Mouse (Mus musculus) heart, embryonic 15.5 days (tissue): ENCODE measurements at regions not wholly inside any gene's neighbourhood (a gene's known extent, or its start where the extent isn't known, plus 50 kb on each side); places are given as distances from the start of the nearest gene placed in this dataset.

ENCODE experiments used
- ATAC-seq: fragments of 200-750 bp; cut with Nextera tagmentation; replicated peaks from 2 replicates; pipeline ENCODE4 v1.8.0; 2017; ENCODE audit warnings: low read depth, moderate TSS enrichment; ENCODE audit not compliant: insufficient number of reproducible peaks, insufficient read depth, low FRiP score
- H3K27ac ChIP-seq: fragments of 300-500 bp; sonication (generic); 2 replicates; pipeline ENCODE4 v1.5.1; 2015; ENCODE audit warnings: mild to moderate bottlenecking, inconsistent platforms
- H3K27me3 ChIP-seq: fragments of 300-500 bp; sonication (generic); 2 replicates; pipeline ENCODE4 v1.6.1; 2015; ENCODE audit warnings: inconsistent platforms
- H3K36me3 ChIP-seq: fragments of 300-500 bp; sonication (generic); 2 replicates; pipeline ENCODE4 v1.6.1; 2015; ENCODE audit warnings: mild to moderate bottlenecking, inconsistent platforms
- H3K4me1 ChIP-seq: fragments of 300-500 bp; sonication (generic); replicated peaks from 2 replicates; pipeline ENCODE4 v1.6.1; 2015; ENCODE audit warnings: inconsistent platforms
- H3K4me2 ChIP-seq: fragments of 300-500 bp; sonication (generic); 2 replicates; pipeline ENCODE4 v1.6.1; 2015; ENCODE audit warnings: inconsistent platforms, mild to moderate bottlenecking, moderate library complexity
- H3K4me3 ChIP-seq: fragments of 300-500 bp; sonication (generic); 2 replicates; pipeline ENCODE4 v1.5.1; 2015; ENCODE audit warnings: mild to moderate bottlenecking, inconsistent platforms
- H3K9ac ChIP-seq: fragments of 300-500 bp; sonication (generic); 2 replicates; pipeline ENCODE4 v1.6.1; 2015; ENCODE audit warnings: mild to moderate bottlenecking, inconsistent platforms
- H3K9me3 ChIP-seq: fragments of 300-500 bp; sonication (generic); replicated peaks from 2 replicates; pipeline ENCODE4 v1.6.1; 2016; ENCODE audit warnings: inconsistent platforms
- whole genome bisulfite sequencing: fragments of 180-500 bp; shearing (Covaris S2); methylation state at CpG from one replicate; pipeline ENCODE4 v1.1.7; 2015; ENCODE audit warnings: mixed read lengths; 5-methylcytosine and 5-hydroxymethylcytosine counted together

- WGBS: 90% methylated on average over 23 of the region's 23 CpGs
- no peak overlapping the region for H3K27ac ChIP-seq
- no peaks in the 10 kb centered on the region for H3K36me3 ChIP-seq
- no peak overlapping the region for H3K9ac ChIP-seq
- H3K9me3 ChIP-seq: no peaks in the 10 kb centered on the region
- ATAC-seq: no peak
- H3K4me3 ChIP-seq: no peak overlapping the region
- H3K4me2 ChIP-seq: no peak overlapping the region
- no peaks in the 10 kb centered on the region for H3K27me3 ChIP-seq
- no peaks in the 10 kb centered on the region for H3K4me1 ChIP-seq
Observed at GRCm38 (mm10) chr5:106181726-106182125, 276.2 kb downstream of the Barhl2 start.

GRCm38 (mm10) chr5:106172162-106172561, 285.8 kb downstream of the Barhl2 start:
- WGBS: 6% methylated on average over 3 of the region's 3 CpGs
- H3K27ac ChIP-seq: no peak overlapping the region
- no peaks in the 10 kb centered on the region for H3K36me3 ChIP-seq
- H3K4me3 ChIP-seq: no peak overlapping the region
- ATAC-seq: 0 out of 2 replicates have a peak, but pooled peaks have one; percentile 60
- peaks cover 9% of the 10 kb centered on the region for H3K4me1 ChIP-seq
- no peaks in the 10 kb centered on the region for H3K9me3 ChIP-seq
- H3K4me2 ChIP-seq: peak overlapping the region; percentile 26; the same call in 1 of the 2 replicates
- H3K27me3 ChIP-seq: no peaks in the 10 kb centered on the region
- H3K9ac ChIP-seq: no peak overlapping the region

- Histone ChIP-seq H3K9ac (no peak overlapping the region), H3K4me3 (no peak overlapping the region), H3K4me1 (peaks cover 9% of the 10 kb centered on the region), H3K4me2 (no peak overlapping the region), H3K27ac (no peak overlapping the region), H3K9me3 (no peaks in the 10 kb centered on the region), H3K27me3 (no peaks in the 10 kb centered on the region), H3K36me3 (no peaks in the 10 kb centered on the region)
- 86% methylated on average over 4 of the region's 4 CpGs for WGBS
- ATAC-seq: no peak
Observed at GRCm38 (mm10) chr5:106170405-106170804, 287.6 kb downstream of the Barhl2 start.

- WGBS: 77% methylated on average over 11 of the region's 11 CpGs
- no peak for ATAC-seq
- Histone ChIP-seq H3K4me3 (no peak overlapping the region), H3K36me3 (no peaks in the 10 kb centered on the region), H3K27ac (no peak overlapping the region), H3K27me3 (no peaks in the 10 kb centered on the region), H3K9me3 (no peaks in the 10 kb centered on the region), H3K4me1 (peaks cover 9% of the 10 kb centered on the region), H3K9ac (no peak overlapping the region), H3K4me2 (no peak overlapping the region)
Observed at GRCm38 (mm10) chr5:106167556-106167955, 290.4 kb downstream of the Barhl2 start.

GRCm38 (mm10) chr5:106166266-106166665, 289.9 kb downstream of the Zfp326 start:
- 52% methylated on average over 5 of the region's 5 CpGs for WGBS
- H3K4me2 ChIP-seq: no peak overlapping the region
- H3K27me3 ChIP-seq: no peaks in the 10 kb centered on the region
- H3K9ac ChIP-seq: no peak overlapping the region
- no peak overlapping the region for H3K4me3 ChIP-seq
- ATAC-seq: no peak
- H3K9me3 ChIP-seq: no peaks in the 10 kb centered on the region
- no peaks in the 10 kb centered on the region for H3K4me1 ChIP-seq
- H3K27ac ChIP-seq: no peak overlapping the region
- H3K36me3 ChIP-seq: no peaks in the 10 kb centered on the region

- Histone ChIP-seq H3K4me2 (no peak overlapping the region), H3K4me1 (no peaks in the 10 kb centered on the region), H3K27me3 (no peaks in the 10 kb centered on the region), H3K36me3 (no peaks in the 10 kb centered on the region), H3K4me3 (no peak overlapping the region), H3K9ac (no peak overlapping the region), H3K27ac (no peak overlapping the region), H3K9me3 (no peaks in the 10 kb centered on the region)
- 75% methylated on average over 8 of the region's 8 CpGs for WGBS
- no peak for ATAC-seq
Observed at GRCm38 (mm10) chr5:106164190-106164589, 287.8 kb downstream of the Zfp326 start.

- Histone ChIP-seq H3K9ac (no peak overlapping the region), H3K27me3 (no peaks in the 10 kb centered on the region), H3K4me2 (no peak overlapping the region), H3K27ac (no peak overlapping the region), H3K4me3 (no peak overlapping the region), H3K36me3 (no peaks in the 10 kb centered on the region), H3K9me3 (no peaks in the 10 kb centered on the region), H3K4me1 (no peaks in the 10 kb centered on the region)
- 56% methylated on average over 12 of the region's 12 CpGs for WGBS
- ATAC-seq: no peak
Observed at GRCm38 (mm10) chr5:106162981-106163653, 286.8 kb downstream of the Zfp326 start.

- Histone ChIP-seq H3K4me2 (no peak overlapping the region), H3K4me1 (0 out of 2 replicates have a peak, but pooled peaks cover 7% of the 10 kb centered on the region), H3K27ac (peak overlapping the region; percentile 52), H3K9me3 (no peaks in the 10 kb centered on the region; the same call in 1 of the 2 replicates), H3K9ac (no peak overlapping the region), H3K27me3 (no peaks in the 10 kb centered on the region), H3K4me3 (no peak overlapping the region), H3K36me3 (no peaks in the 10 kb centered on the region)
- ATAC-seq: peak; percentile 66
Observed at GRCm38 (mm10) chr5:106139109-106139508, 262.7 kb downstream of the Zfp326 start.

- 48% methylated on average over 3 of the region's 3 CpGs for WGBS
Observed at GRCm38 (mm10) chr5:106122928-106123327, 246.6 kb downstream of the Zfp326 start.

GRCm38 (mm10) chr5:106119584-106119983, 243.2 kb downstream of the Zfp326 start:
- Histone ChIP-seq H3K9ac (no peak overlapping the region), H3K4me3 (no peak overlapping the region), H3K4me1 (peaks cover 11% of the 10 kb centered on the region; the same call in 1 of the 2 replicates), H3K9me3 (no peaks in the 10 kb centered on the region), H3K27ac (no peak overlapping the region), H3K27me3 (no peaks in the 10 kb centered on the region), H3K36me3 (no peaks in the 10 kb centered on the region), H3K4me2 (no peak overlapping the region)
- WGBS: 15% methylated on average over 1 of the region's 1 CpGs
- ATAC-seq: no peak

More at GRCm38 (mm10) chr5:106122928-106123327, 246.6 kb downstream of the Zfp326 start:
- H3K9ac ChIP-seq: no peak overlapping the region
- no peak overlapping the region for H3K27ac ChIP-seq
- no peaks in the 10 kb centered on the region for H3K9me3 ChIP-seq
- no peak overlapping the region for H3K4me2 ChIP-seq
- no peak overlapping the region for H3K4me3 ChIP-seq
- ATAC-seq: no peak
- no peaks in the 10 kb centered on the region for H3K36me3 ChIP-seq
- no peaks in the 10 kb centered on the region for H3K27me3 ChIP-seq
- peaks cover 11% of the 10 kb centered on the region; the same call in 1 of the 2 replicates for H3K4me1 ChIP-seq

- Histone ChIP-seq H3K4me3 (no peak overlapping the region), H3K9ac (no peak overlapping the region), H3K9me3 (no peaks in the 10 kb centered on the region), H3K4me2 (no peak overlapping the region), H3K4me1 (no peaks in the 10 kb centered on the region), H3K36me3 (no peaks in the 10 kb centered on the region), H3K27ac (no peak overlapping the region), H3K27me3 (no peaks in the 10 kb centered on the region)
- ATAC-seq: no peak
- WGBS: 83% methylated on average over 3 of the region's 3 CpGs
Observed at GRCm38 (mm10) chr5:106113186-106113585, 236.8 kb downstream of the Zfp326 start.

- Histone ChIP-seq H3K9ac (no peak overlapping the region), H3K36me3 (no peaks in the 10 kb centered on the region), H3K4me2 (no peak overlapping the region), H3K4me1 (no peaks in the 10 kb centered on the region), H3K4me3 (no peak overlapping the region), H3K27ac (no peak overlapping the region), H3K9me3 (no peaks in the 10 kb centered on the region), H3K27me3 (no peaks in the 10 kb centered on the region)
- no peak for ATAC-seq
- WGBS: 42% methylated on average over 8 of the region's 8 CpGs
Observed at GRCm38 (mm10) chr5:106108474-106108971, 232.2 kb downstream of the Zfp326 start.
